Mouse (Mus musculus) adrenal gland, postnatal 10 days (tissue): ENCODE results near the gene Cks1b. TPM values are rescaled to one million over a fixed set of nuclear protein-coding genes. Genes with fewer than 3 reads are reported as not detected.

Source experiments
- DNase-seq: peaks from one replicate; pipeline ENCODE4 v3.0.0; 2021; ENCODE audit warnings: mixed read lengths
- total RNA-seq, 2 experiments: library from RNA; stranded (reverse); gene quantifications; 2 replicates each; pipeline ENCODE4 v1.2.3; 2021

The Cks1b gene
- total RNA-seq, 2 experiments from 2014 or later, result 39.8 to 43.2 TPM

DNA sequence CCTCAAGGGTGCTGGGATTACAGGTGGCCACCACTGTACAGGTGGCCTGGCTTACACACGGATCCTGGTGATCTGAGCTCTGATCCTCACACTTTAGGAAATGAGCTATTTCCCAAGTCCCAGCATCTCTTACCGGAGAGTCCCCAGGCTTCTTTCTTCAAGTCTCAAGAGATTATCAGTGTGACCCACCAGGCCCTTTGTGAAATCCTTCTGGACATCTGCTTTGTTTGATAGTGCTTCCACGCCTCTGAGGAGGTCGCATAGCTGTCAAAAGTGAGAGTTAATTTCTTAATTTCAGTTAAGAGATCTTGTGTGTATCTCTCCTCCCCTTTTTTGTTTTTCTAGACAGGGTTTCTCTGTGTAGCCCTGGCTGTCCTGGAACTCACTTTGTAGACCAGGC lies 7.7 kb upstream of the Cks1b start:
- DNase-seq, result no peak

DNA sequence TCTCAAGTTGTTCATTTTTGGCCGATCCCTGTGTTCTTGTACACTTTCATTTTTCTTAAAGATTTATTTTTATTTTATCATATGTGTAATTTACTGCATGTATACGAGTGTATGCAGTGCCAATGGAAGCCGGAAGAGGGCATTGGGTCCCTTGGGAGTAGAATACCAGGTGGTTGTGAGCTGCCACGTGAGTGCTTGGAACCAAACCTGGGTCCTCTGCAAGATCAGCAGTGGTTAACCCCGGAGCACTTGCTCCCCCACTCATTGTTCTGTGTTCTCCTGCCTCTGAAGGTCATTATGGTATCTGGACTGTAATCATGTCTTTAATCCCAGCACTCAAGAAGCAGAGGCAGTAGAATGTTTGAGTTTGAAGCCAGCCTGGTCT lies 7.0 kb upstream of the Cks1b start:
- DNase-seq, result no peak

DNA sequence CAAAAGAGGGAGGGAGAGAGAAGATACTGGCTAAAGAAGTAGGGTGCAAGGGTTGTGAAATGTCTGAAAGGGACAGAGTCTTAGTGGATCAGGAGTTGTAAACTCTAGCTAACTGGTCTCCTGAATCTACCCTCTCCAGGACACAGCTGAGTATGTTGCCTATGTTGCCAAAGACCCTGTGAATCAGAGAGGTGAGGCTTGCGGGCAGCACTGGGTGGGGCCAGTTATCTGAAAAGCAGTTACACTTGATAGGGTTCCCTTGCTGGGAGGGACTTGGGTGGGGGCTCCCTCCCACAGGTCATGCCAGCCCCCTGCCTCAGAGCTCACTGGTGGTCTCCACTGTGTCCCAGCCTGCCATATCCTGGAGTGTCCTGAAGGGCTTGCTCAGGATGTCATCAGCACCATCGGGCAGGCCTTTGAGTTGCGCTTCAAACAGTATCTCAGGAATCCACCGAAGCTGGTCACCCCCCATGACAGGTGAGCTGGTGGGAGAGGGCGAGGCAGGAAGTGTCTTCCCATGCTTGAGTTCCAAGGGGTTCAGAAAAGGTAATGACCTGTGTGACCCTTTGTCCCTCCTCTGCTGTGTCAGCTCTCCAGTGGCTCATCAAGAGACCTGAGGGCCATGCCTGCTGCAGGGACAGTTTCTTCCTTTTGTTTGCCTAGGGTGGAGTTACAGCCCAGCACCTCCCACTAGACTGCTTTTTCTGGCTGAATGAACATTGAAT lies 6.4 kb upstream of the Cks1b start:
- no peak for DNase-seq

- no peak for DNase-seq
These were observed 4.5 kb upstream of the Cks1b start for GRCm38 (mm10) chr3:89422556-89423205.

DNA sequence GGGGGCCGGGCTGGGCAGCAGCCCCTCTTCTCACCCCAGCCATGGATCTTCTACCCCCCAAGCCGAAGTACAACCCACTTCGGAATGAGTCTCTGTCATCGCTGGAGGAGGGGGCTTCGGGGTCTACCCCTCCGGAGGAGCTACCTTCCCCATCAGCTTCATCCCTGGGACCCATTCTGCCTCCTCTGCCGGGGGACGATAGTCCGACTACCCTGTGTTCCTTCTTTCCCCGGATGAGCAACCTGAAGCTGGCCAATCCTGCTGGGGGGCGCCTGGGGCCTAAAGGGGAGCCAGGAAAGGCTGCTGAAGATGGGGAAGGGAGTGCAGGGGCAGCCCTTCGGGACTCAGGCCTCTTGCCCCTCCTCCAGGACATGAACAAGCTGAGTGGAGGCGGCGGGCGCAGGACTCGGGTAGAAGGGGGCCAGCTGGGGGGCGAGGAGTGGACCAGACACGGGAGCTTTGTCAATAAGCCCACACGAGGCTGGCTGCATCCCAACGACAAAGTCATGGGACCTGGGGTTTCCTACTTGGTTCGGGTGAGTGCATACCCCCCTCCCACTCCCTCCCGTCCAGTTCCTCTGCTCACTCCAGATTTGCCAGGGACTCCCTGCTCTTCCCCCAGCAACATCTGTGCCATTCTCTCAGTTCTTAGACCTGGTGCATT lies 3.8 kb upstream of the Cks1b start:
- DNase-seq, result peak; percentile 24

DNA sequence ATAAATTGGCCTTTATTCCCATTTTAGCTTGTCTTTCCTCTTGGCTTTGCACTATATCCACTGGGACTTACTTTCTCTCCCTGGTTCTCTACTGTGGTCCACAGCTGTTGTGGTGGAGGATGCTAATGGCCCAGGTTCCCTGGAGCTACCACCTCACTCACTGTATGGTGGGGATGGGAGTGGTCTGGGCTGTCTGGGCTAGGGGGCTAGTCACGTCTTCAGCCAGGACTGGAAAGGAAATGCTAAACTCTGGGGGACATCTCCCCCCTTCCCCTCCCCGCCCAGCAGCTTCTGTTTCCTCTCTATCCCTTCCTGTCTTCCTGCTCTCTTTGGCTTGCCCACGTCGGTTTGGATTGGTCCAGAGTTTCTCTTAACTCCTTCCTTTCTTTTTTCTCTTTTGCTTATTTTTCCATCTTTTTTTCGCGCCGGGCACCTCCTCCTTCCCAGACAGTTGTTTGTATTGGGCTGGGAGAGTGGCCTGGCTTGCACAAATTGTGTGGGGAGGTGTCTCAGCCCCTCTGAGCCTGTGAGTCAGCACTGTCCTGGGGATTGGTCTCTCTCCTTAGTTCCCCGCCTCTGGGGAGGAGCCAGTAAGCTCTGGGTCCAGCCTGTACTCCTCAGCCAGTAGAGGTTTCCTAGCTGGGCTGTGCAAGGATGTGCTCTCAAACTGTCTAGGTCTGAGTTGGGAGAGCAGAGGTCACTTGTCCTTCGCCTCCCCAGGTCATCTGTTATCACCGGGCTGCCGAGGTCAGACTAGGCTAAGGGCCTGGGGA lies 3.0 kb upstream of the Cks1b start:
- peak; percentile 87 for DNase-seq

- no peak for DNase-seq
These were observed 2.2 kb upstream of the Cks1b start for GRCm38 (mm10) chr3:89420421-89420820.

GRCm38 (mm10) chr3:89419981-89420380 lies 1.8 kb upstream of the Cks1b start:
- DNase-seq, result no peak

DNA sequence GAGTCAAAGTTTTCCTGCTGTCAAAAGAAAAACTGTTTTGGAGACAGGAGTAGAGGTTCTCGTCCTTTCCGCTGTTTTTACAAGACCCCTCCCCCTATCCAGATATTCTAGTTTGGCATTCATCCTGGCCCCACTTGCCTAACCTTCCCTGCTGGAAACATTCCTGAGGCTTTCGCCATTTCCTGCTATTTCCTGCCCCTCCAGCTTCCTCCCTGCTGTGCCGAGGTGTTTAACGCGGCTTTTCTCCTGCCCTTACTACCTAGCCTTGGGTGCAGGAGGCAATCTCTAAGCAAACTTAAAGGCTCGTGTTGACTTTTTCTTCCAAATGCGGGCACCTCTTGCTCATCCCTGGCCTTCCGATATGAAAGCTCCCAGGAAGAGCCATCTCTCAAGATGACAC lies 1.4 kb upstream of the Cks1b start:
- peak; percentile 80 for DNase-seq

GRCm38 (mm10) chr3:89418861-89419250 lies 673 bp upstream of the Cks1b start:
- peak; percentile 93 for DNase-seq

DNA sequence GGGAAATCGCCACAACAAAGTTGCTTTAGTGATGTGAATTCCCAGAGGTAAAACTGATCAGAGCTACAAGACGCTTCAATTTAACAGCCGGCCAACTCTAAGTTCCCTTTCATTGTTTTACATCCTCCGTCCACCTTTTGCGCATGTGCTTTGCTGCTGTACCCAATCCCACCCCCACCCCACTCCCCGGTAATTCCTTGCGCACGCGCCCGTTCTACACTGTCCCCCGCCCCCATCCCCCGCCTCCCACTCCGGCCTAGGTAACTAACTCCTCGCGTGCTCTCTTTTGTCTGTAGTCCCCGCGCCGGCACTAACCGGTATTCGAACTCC lies 378 bp downstream of the Cks1b start:
- DNase-seq, result no peak

DNA sequence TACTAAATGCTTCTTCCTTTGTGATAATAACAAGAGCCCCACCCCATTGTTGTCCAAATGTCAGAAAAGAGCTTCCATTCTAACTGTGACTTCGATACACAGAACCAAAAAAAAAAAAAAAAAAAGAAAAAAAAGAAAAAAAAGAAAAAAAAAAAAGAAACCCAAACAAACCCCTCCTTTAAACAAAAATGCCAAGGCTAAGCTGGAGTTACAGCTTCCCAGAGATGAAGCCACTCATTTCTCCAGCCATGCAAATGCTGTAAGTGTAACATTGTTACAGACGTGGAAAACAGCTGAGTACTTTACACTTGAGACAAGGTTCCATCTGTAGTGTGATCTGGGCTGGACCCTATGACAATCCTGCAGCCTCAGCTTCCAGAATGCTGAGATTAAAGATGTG lies 1.1 kb downstream of the Cks1b start:
- no peak for DNase-seq

- no peak for DNase-seq
These were observed 2.0 kb downstream of the Cks1b start for GRCm38 (mm10) chr3:89416158-89416557.

GRCm38 (mm10) chr3:89411490-89412393 lies 6.4 kb downstream of the Cks1b start, which contains the start of gene Flad1:
Gene Flad1, minus strand, starts transcription at chr3:89411870.
- peak; percentile 96 for DNase-seq

- DNase-seq, result no peak
These were observed 7.3 kb downstream of the Cks1b start for GRCm38 (mm10) chr3:89410864-89411263.

- DNase-seq, result no peak
These were observed 8.5 kb downstream of the Cks1b start for GRCm38 (mm10) chr3:89409701-89410100.

- no peak for DNase-seq
These were observed 9.7 kb downstream of the Cks1b start for GRCm38 (mm10) chr3:89408448-89408847.

GRCm38 (mm10) chr3:89406887-89407286 lies 11.3 kb downstream of the Cks1b start:
- DNase-seq, result no peak

- no peak for DNase-seq
These were observed 15.5 kb downstream of the Cks1b start, which contains the start of gene Lenep for GRCm38 (mm10) chr3:89402693-89403092. Gene Lenep, minus strand, starts transcription at chr3:89402793.

- no peak for DNase-seq
These were observed 16.9 kb downstream of the Cks1b start for GRCm38 (mm10) chr3:89401329-89401728.

DNA sequence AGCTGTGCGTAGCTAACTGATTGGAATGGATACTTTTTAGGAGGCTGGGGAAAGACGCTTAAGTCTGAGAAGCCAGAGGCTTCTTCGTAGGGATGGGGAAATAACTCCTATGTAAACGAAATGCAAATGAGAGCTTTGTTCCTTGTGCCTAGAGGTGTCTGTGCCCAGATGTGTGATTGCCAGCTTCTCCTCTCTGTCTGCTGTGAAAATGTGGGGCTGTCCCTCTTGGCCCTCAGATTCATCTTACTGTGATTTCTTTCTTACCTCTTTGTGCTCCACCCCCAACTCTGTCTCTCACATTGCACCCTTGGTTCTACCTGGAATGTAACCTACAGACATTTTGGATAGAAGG lies 21.6 kb downstream of the Cks1b start:
- no peak for DNase-seq
